Mouse (Mus musculus): ENCODE measurements around the gene Prr19. TPM values are rescaled to one million over a fixed set of nuclear protein-coding genes. Genes with fewer than 3 reads are reported as not detected.

Prr19 gene
- polyA plus RNA-seq, 1 experiment, result not detected

DNA sequence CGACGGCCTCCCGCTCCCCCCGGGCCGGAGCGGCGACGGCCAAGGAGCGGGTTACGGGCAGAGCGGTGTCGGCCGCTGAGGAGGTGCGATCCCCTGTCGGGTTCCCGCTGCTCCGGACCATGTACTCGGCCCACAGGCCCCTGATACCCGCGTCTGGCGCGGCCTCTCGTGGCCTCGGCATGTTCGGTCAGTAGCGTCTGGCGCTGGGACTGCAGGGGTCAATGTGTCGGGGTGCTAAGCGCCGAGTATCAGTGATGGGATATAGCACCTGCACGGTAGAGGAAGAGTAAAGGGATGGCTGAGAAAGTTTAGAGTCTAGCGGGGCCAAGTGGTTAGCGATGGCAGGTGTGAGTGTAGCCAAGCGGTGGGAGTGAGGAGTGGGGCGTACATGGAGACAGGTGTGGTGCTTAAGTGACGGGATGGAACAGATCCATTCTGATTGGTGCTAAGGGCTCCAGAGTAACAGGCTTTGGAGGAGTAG, 18.4 kb upstream of the Prr19 start:
- TF ChIP-seq POLR2A (IDR thresholded peaks at IDR 0.05; ENCODE audit: borderline replicate concordance, low read depth, low read length), result no peak
- no peak for TF ChIP-seq CTCF (IDR thresholded peaks at IDR 0.05; ENCODE audit: low read depth, low read length)
- Histone ChIP-seq H3K4me3 (ENCODE audit: insufficient read depth, low read length) (peak overlapping the region; percentile 85), H3K27ac (ENCODE audit: insufficient read depth, low read depth, low read length) (peak overlapping the region; percentile 74), H3K4me1 (ENCODE audit: control insufficient read depth, insufficient read depth, low read length) (peaks cover 23% of the 10 kb centered on the region)

DNA sequence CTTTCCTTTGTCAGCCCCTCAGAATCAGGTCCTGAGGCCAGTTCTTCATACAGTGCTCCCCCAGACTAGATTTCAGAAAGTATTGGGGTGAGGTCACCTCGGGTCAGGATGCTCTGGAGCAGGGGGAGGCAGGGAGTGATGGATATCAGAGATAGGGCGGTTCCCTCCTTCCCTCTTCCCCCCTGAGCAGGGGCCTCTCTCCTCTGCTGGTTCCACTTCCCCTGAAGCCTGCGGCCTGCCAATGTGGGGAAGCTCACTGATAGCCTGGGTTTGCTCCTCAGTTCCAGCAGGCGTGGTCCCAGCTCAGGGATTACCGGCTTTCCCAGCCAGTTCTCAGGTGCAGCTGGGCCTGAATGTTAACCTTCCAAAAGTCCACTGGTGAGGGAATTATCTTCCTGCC, 17.6 kb upstream of the Prr19 start:
- TF ChIP-seq CTCF (IDR thresholded peaks at IDR 0.05; ENCODE audit: low read depth, low read length), result no peak
- no peak for TF ChIP-seq POLR2A (IDR thresholded peaks at IDR 0.05; ENCODE audit: borderline replicate concordance, low read depth, low read length)
- Histone ChIP-seq H3K4me3 (ENCODE audit: insufficient read depth, low read length) (peak overlapping the region; percentile 85), H3K4me1 (ENCODE audit: control insufficient read depth, insufficient read depth, low read length) (peaks cover 21% of the 10 kb centered on the region), H3K27ac (ENCODE audit: insufficient read depth, low read depth, low read length) (peak overlapping the region; percentile 74)

- Histone ChIP-seq H3K27ac (ENCODE audit: insufficient read depth, low read depth, low read length) (peak overlapping the region; percentile 41), H3K4me3 (ENCODE audit: insufficient read depth, low read length) (peak overlapping the region; percentile 85), H3K4me1 (ENCODE audit: control insufficient read depth, insufficient read depth, low read length) (peaks cover 21% of the 10 kb centered on the region)
- TF ChIP-seq CTCF (IDR thresholded peaks at IDR 0.05; ENCODE audit: low read depth, low read length) (no peak), POLR2A (IDR thresholded peaks at IDR 0.05; ENCODE audit: borderline replicate concordance, low read depth, low read length) (no peak)
These were observed 17.0 kb upstream of the Prr19 start for GRCm38 (mm10) chr7:25284171-25284570.

GRCm38 (mm10) chr7:25284766-25285165, 16.4 kb upstream of the Prr19 start:
- no peak overlapping the region for H3K4me3 ChIP-seq (ENCODE audit: insufficient read depth, low read length)
- no peak overlapping the region for H3K27ac ChIP-seq (ENCODE audit: insufficient read depth, low read depth, low read length)
- peaks cover 21% of the 10 kb centered on the region for H3K4me1 ChIP-seq (ENCODE audit: control insufficient read depth, insufficient read depth, low read length)
- TF ChIP-seq CTCF (IDR thresholded peaks at IDR 0.05; ENCODE audit: low read depth, low read length) (no peak), POLR2A (IDR thresholded peaks at IDR 0.05; ENCODE audit: borderline replicate concordance, low read depth, low read length) (no peak)

GRCm38 (mm10) chr7:25285511-25286238, 15.5 kb upstream of the Prr19 start:
- H3K27ac ChIP-seq (ENCODE audit: insufficient read depth, low read depth, low read length), result no peak overlapping the region
- peaks cover 18% of the 10 kb centered on the region for H3K4me1 ChIP-seq (ENCODE audit: control insufficient read depth, insufficient read depth, low read length)
- no peak overlapping the region for H3K4me3 ChIP-seq (ENCODE audit: insufficient read depth, low read length)
- TF ChIP-seq CTCF (IDR thresholded peaks at IDR 0.05; ENCODE audit: low read depth, low read length), result no peak
- no peak for TF ChIP-seq POLR2A (IDR thresholded peaks at IDR 0.05; ENCODE audit: borderline replicate concordance, low read depth, low read length)

- TF ChIP-seq CTCF (IDR thresholded peaks at IDR 0.05; ENCODE audit: low read depth, low read length) (no peak), POLR2A (IDR thresholded peaks at IDR 0.05; ENCODE audit: borderline replicate concordance, low read depth, low read length) (no peak)
- Histone ChIP-seq H3K4me3 (ENCODE audit: insufficient read depth, low read length) (no peak overlapping the region), H3K27ac (ENCODE audit: insufficient read depth, low read depth, low read length) (no peak overlapping the region), H3K4me1 (ENCODE audit: control insufficient read depth, insufficient read depth, low read length) (peaks cover 9% of the 10 kb centered on the region)
These were observed 14.2 kb upstream of the Prr19 start for GRCm38 (mm10) chr7:25286989-25287388.

DNA sequence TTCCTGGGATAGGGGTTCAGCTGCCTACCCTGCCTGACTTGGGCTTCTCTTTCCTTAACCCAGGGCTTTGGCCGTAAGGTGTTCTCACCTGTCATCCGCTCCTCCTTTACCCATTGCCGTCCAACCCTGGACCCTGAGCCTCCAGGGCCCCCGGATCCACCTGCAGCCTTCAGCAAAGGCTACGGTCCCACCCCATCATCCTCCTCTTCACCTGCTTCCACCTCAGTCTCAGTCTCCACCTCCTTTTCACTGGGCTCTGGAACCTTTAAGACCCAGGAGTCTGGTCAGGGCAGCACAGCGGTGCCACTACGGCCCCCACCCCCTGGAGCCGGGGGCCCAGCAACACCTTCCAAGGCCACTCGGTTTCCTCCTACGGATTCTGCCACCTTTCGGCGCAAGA, 13.2 kb upstream of the Prr19 start:
- Histone ChIP-seq H3K4me3 (ENCODE audit: insufficient read depth, low read length) (no peak overlapping the region), H3K27ac (ENCODE audit: insufficient read depth, low read depth, low read length) (no peak overlapping the region), H3K4me1 (ENCODE audit: control insufficient read depth, insufficient read depth, low read length) (peaks cover 9% of the 10 kb centered on the region)
- no peak for TF ChIP-seq POLR2A (IDR thresholded peaks at IDR 0.05; ENCODE audit: borderline replicate concordance, low read depth, low read length)
- TF ChIP-seq CTCF (IDR thresholded peaks at IDR 0.05; ENCODE audit: low read depth, low read length), result no peak

DNA sequence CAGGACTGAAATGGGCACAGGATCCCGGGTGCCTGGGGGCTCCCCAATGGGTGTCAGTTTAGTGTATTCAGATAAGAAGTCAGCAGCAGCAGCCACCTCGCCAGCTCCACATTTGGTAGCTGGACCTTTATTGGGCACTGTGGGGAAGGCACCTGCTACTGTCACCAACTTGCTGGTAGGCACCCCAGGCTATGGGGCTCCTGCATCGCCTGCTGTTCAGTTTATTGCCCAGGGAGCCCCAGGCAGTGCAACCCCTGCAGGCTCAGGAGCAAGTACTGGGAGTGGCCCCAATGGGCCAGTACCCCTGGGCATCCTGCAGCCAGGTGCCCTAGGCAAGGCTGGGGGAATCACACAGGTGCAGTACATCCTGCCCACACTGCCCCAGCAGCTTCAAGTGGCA, 12.5 kb upstream of the Prr19 start:
- H3K27ac ChIP-seq (ENCODE audit: insufficient read depth, low read depth, low read length), result no peak overlapping the region
- H3K4me3 ChIP-seq (ENCODE audit: insufficient read depth, low read length), result no peak overlapping the region
- H3K4me1 ChIP-seq (ENCODE audit: control insufficient read depth, insufficient read depth, low read length), result peaks cover 9% of the 10 kb centered on the region
- TF ChIP-seq POLR2A (IDR thresholded peaks at IDR 0.05; ENCODE audit: borderline replicate concordance, low read depth, low read length) (no peak), CTCF (IDR thresholded peaks at IDR 0.05; ENCODE audit: low read depth, low read length) (no peak)

DNA sequence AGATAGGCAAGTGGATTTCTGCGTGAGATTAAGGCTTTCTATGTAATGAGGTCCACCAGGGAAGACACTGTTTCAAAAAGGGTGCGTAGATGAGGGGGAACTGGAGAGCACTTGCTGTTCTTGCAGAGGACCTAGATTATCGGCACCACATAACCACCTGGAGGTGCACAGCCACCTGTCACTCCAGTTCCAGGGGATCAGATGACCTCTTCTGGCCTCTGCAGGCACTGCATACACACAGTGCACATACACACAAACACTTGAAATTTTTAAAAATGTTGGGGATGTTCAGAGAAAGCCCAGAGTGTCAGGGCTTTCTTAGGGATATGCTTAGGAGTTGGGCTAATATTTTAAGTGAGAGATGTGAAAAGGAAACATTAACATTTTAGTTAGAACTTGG, 11.3 kb upstream of the Prr19 start:
- Histone ChIP-seq H3K4me3 (ENCODE audit: insufficient read depth, low read length) (no peak overlapping the region), H3K4me1 (ENCODE audit: control insufficient read depth, insufficient read depth, low read length) (no peaks in the 10 kb centered on the region), H3K27ac (ENCODE audit: insufficient read depth, low read depth, low read length) (no peak overlapping the region)
- TF ChIP-seq POLR2A (IDR thresholded peaks at IDR 0.05; ENCODE audit: borderline replicate concordance, low read depth, low read length) (no peak), CTCF (IDR thresholded peaks at IDR 0.05; ENCODE audit: low read depth, low read length) (no peak)

GRCm38 (mm10) chr7:25290463-25290862, 10.7 kb upstream of the Prr19 start:
- TF ChIP-seq POLR2A (IDR thresholded peaks at IDR 0.05; ENCODE audit: borderline replicate concordance, low read depth, low read length), result no peak
- TF ChIP-seq CTCF (IDR thresholded peaks at IDR 0.05; ENCODE audit: low read depth, low read length), result no peak
- Histone ChIP-seq H3K4me1 (ENCODE audit: control insufficient read depth, insufficient read depth, low read length) (no peaks in the 10 kb centered on the region), H3K27ac (ENCODE audit: insufficient read depth, low read depth, low read length) (no peak overlapping the region), H3K4me3 (ENCODE audit: insufficient read depth, low read length) (no peak overlapping the region)
